Mouse (Mus musculus) stomach, embryonic 14.5 days (tissue): ENCODE results near the gene G430095P16Rik. TPM values are rescaled to one million over a fixed set of nuclear protein-coding genes. Genes with fewer than 3 reads are reported as not detected.
A peak's percentile ranks its signal among the peaks of the same experiment; 100 is the strongest.

ENCODE experiments used
- ATAC-seq: fragments of 200-750 bp; cut with Nextera tagmentation; 2 replicates; pipeline ENCODE4 v1.8.0; 2017; ENCODE audit warnings: low read depth, moderate TSS enrichment; ENCODE audit not compliant: insufficient number of reproducible peaks, insufficient read depth, low FRiP score
- H3K27ac ChIP-seq: fragments of 300-500 bp; sonication (generic); 2 replicates; pipeline ENCODE4 v1.5.1; 2014; ENCODE audit warnings: mild to moderate bottlenecking, low read length, moderate library complexity, mixed read lengths
- H3K27me3 ChIP-seq: fragments of 300-500 bp; sonication (generic); 2 replicates; pipeline ENCODE4 v1.6.1; 2014; ENCODE audit warnings: low read length, control low read depth, mixed read lengths; ENCODE audit not compliant: control insufficient read depth, insufficient read depth
- H3K36me3 ChIP-seq: fragments of 300-500 bp; sonication (generic); 2 replicates; pipeline ENCODE4 v1.6.1; 2014; ENCODE audit warnings: mild to moderate bottlenecking, control low read depth, low read length, moderate library complexity, mixed read lengths; ENCODE audit not compliant: control insufficient read depth, insufficient read depth
- H3K4me1 ChIP-seq: fragments of 300-500 bp; sonication (generic); 2 replicates; pipeline ENCODE4 v1.6.1; 2014; ENCODE audit warnings: low read length, control low read depth, mixed read lengths; ENCODE audit not compliant: control insufficient read depth, insufficient read depth
- H3K4me2 ChIP-seq: fragments of 300-500 bp; sonication (generic); replicated peaks from 2 replicates; pipeline ENCODE4 v1.6.1; 2014; ENCODE audit warnings: low read depth, low read length, control low read depth
- H3K4me3 ChIP-seq: fragments of 300-500 bp; sonication (generic); 2 replicates; pipeline ENCODE4 v1.5.1; 2014; ENCODE audit warnings: low read depth, low read length, control low read depth
- H3K9ac ChIP-seq: fragments of 300-500 bp; sonication (generic); replicated peaks from 2 replicates; pipeline ENCODE4 v1.6.1; 2014; ENCODE audit warnings: low read depth, mild to moderate bottlenecking, control low read depth, low read length, moderate library complexity, mixed read lengths
- H3K9me3 ChIP-seq: fragments of 300-500 bp; sonication (generic); 2 replicates; pipeline ENCODE4 v1.6.1; 2016; ENCODE audit warnings: low read depth, low read length, control low read depth; ENCODE audit not compliant: control insufficient read depth
- WGBS: fragments of 180-500 bp; shearing (Covaris S2); extraction: QIAGEN DNeasy Blood & Tissue Kit; methylation state at CpG from one replicate; pipeline ENCODE4 v1.1.7; 2014; 5-methylcytosine and 5-hydroxymethylcytosine counted together
- polyA plus RNA-seq: library from polyadenylated mRNA; unstranded; fragments of >200 nt; fragmentation: Nextera tagmentation; extraction: Ambion mirVana; gene quantifications from 2 replicates; pipeline ENCODE4 v1.2.1, GENCODE M21; 2014

G430095P16Rik gene
- polyA plus RNA-seq, 1 experiment from 2014 or later: 5.0 TPM

DNA sequence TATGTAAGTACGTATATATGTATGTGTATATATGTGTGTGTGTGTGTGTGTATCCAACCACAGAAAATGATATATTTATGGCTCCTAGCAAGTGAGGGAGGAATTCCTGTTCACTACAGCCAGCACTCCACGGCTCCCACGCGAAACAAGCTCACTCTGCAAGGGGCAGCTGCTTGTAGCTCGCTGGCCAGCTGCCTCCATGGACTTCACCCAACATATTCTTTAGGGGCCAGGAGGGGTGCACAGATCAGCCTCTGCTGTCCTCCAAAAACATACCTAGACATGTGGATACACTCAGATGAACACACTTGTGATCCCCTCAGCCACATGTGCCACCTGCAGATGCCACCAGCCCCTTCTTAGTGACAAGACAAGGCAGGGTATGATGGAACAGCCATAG lies 9.7 kb downstream of the G430095P16Rik start:
- Histone ChIP-seq H3K27me3 (no peaks in the 10 kb centered on the region), H3K4me2 (no peak overlapping the region), H3K4me1 (peaks cover 42% of the 10 kb centered on the region), H3K27ac (no peak overlapping the region), H3K4me3 (no peak overlapping the region), H3K9ac (no peak overlapping the region), H3K9me3 (no peaks in the 10 kb centered on the region), H3K36me3 (no peaks in the 10 kb centered on the region)
- 50% methylated on average over 5 of the region's 5 CpGs for WGBS
- no peak for ATAC-seq

GRCm38 (mm10) chr8:84732996-84733395 lies 10.2 kb downstream of the G430095P16Rik start:
- ATAC-seq: no peak
- H3K9me3 ChIP-seq: no peaks in the 10 kb centered on the region
- H3K27ac ChIP-seq: peak overlapping the region; percentile 21; the same call in 1 of the 2 replicates
- no peaks in the 10 kb centered on the region for H3K27me3 ChIP-seq
- no peak overlapping the region for H3K9ac ChIP-seq
- WGBS: 36% methylated on average over 6 of the region's 6 CpGs
- no peak overlapping the region for H3K4me2 ChIP-seq
- H3K4me1 ChIP-seq: peaks cover 46% of the 10 kb centered on the region
- no peaks in the 10 kb centered on the region; the same call in 1 of the 2 replicates for H3K36me3 ChIP-seq
- H3K4me3 ChIP-seq: no peak overlapping the region

GRCm38 (mm10) chr8:84733959-84734358 lies 11.2 kb downstream of the G430095P16Rik start:
- H3K4me1 ChIP-seq: peaks cover 55% of the 10 kb centered on the region
- H3K9ac ChIP-seq: no peak overlapping the region
- H3K9me3 ChIP-seq: no peaks in the 10 kb centered on the region
- 89% methylated on average over 6 of the region's 6 CpGs for WGBS
- H3K4me3 ChIP-seq: no peak overlapping the region
- no peak overlapping the region for H3K27ac ChIP-seq
- no peaks in the 10 kb centered on the region; the same call in 1 of the 2 replicates for H3K36me3 ChIP-seq
- H3K4me2 ChIP-seq: no peak overlapping the region
- no peak for ATAC-seq
- no peaks in the 10 kb centered on the region for H3K27me3 ChIP-seq

- 75% methylated on average over 2 of the region's 2 CpGs for WGBS
- H3K4me1 ChIP-seq: peaks cover 60% of the 10 kb centered on the region
- H3K4me2 ChIP-seq: no peak overlapping the region
These were observed 11.9 kb downstream of the G430095P16Rik start for GRCm38 (mm10) chr8:84734680-84735079.

GRCm38 (mm10) chr8:84735597-84735996 lies 12.8 kb downstream of the G430095P16Rik start:
- Histone ChIP-seq H3K4me1 (peaks cover 60% of the 10 kb centered on the region), H3K9ac (no peak overlapping the region)
- ATAC-seq: no peak

More at GRCm38 (mm10) chr8:84734680-84735079, 11.9 kb downstream of the G430095P16Rik start:
- H3K4me3 ChIP-seq: no peak overlapping the region
- no peak for ATAC-seq
- H3K27ac ChIP-seq: no peak overlapping the region
- no peaks in the 10 kb centered on the region for H3K27me3 ChIP-seq
- H3K9me3 ChIP-seq: no peaks in the 10 kb centered on the region
- no peaks in the 10 kb centered on the region; the same call in 1 of the 2 replicates for H3K36me3 ChIP-seq
- H3K9ac ChIP-seq: no peak overlapping the region

GRCm38 (mm10) chr8:84736521-84736920 lies 13.7 kb downstream of the G430095P16Rik start:
- H3K9me3 ChIP-seq: no peaks in the 10 kb centered on the region
- 86% methylated on average over 4 of the region's 4 CpGs for WGBS
- H3K4me2 ChIP-seq: no peak overlapping the region
- peaks cover 60% of the 10 kb centered on the region for H3K4me1 ChIP-seq
- H3K36me3 ChIP-seq: no peaks in the 10 kb centered on the region; the same call in 1 of the 2 replicates
- no peaks in the 10 kb centered on the region for H3K27me3 ChIP-seq
- no peak overlapping the region for H3K9ac ChIP-seq
- no peak for ATAC-seq
- no peak overlapping the region for H3K4me3 ChIP-seq
- no peak overlapping the region for H3K27ac ChIP-seq

More at GRCm38 (mm10) chr8:84735597-84735996, 12.8 kb downstream of the G430095P16Rik start:
- Histone ChIP-seq H3K27ac (no peak overlapping the region), H3K36me3 (no peaks in the 10 kb centered on the region; the same call in 1 of the 2 replicates), H3K4me2 (no peak overlapping the region), H3K9me3 (no peaks in the 10 kb centered on the region), H3K4me3 (no peak overlapping the region), H3K27me3 (no peaks in the 10 kb centered on the region)
- WGBS: 57% methylated on average over 2 of the region's 2 CpGs

DNA sequence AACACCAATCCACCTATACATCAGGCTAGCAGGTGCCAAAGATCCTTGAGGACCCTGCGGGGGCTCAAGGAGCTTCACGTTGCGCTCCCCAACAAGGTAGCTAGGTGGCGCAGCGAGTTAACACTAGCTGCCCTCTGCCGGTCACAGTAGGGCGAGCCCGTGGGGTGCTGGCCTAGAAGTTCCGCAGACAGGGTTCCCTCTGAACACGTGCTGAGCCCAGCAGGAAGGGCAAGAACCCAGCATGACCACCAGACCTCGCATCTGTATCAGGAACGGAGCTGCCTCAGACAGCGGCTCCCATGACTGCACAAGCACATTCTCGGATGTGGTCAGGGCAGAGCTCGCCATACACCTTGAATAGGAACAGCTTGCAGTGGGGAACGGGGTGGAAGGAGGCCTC lies 14.8 kb downstream of the G430095P16Rik start:
- Histone ChIP-seq H3K27ac (no peak overlapping the region), H3K4me1 (peaks cover 60% of the 10 kb centered on the region), H3K9me3 (no peaks in the 10 kb centered on the region), H3K4me3 (no peak overlapping the region), H3K27me3 (no peaks in the 10 kb centered on the region), H3K4me2 (peak overlapping the region; percentile 18; the same call in 1 of the 2 replicates), H3K9ac (no peak overlapping the region), H3K36me3 (no peaks in the 10 kb centered on the region; the same call in 1 of the 2 replicates)
- WGBS: 4% methylated on average over 16 of the region's 16 CpGs
- ATAC-seq: peak; percentile 31

- H3K9ac ChIP-seq: no peak overlapping the region
- no peak for ATAC-seq
- WGBS: 27% methylated on average over 10 of the region's 10 CpGs
- no peaks in the 10 kb centered on the region for H3K27me3 ChIP-seq
- H3K4me2 ChIP-seq: no peak overlapping the region
- no peak overlapping the region for H3K27ac ChIP-seq
- H3K9me3 ChIP-seq: no peaks in the 10 kb centered on the region
- H3K36me3 ChIP-seq: no peaks in the 10 kb centered on the region; the same call in 1 of the 2 replicates
- H3K4me3 ChIP-seq: no peak overlapping the region
- H3K4me1 ChIP-seq: peaks cover 61% of the 10 kb centered on the region
These were observed 15.5 kb downstream of the G430095P16Rik start for GRCm38 (mm10) chr8:84738266-84738665.
